Mouse (Mus musculus): ENCODE measurements at regions not wholly inside any gene's neighbourhood (a gene's known extent, or its start where the extent isn't known, plus 50 kb on each side); places are given as distances from the start of the nearest gene placed in this dataset.
A peak's percentile ranks its signal among the peaks of the same experiment; 100 is the strongest.

DNA sequence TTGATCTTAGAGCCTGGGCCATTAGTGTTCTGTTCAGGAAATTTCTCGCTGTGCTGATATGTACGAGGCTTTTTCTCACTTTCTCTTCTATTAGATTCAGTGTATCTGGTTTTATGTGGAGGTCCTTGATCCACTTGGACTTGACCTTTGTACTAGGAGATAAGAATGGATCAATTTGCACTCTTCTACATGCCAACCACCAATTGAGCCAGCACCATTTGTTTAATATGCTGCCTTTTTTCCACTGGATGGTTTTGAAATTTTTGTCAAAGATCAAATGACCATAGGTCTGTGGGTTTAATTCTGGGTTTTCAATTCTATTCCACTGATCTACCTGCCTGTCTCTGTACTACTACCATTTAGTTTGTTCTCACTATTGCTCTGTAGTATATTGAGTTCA is 640.8 kb upstream of the Ddx18 start:
- in situ Hi-C loops (cut with MboI; ENCODE audit: low sequenced_read_pairs in 2 of 2, unreplicated experiment in 2 of 2), result no loop called here
- H3K9me3 ChIP-seq (ENCODE audit: control insufficient read depth, insufficient read depth, low read depth, low read length), result no peaks in the 10 kb centered on the region
- H3K36me3 ChIP-seq (ENCODE audit: control insufficient read depth, insufficient read depth, low read length, poor library complexity, severe bottlenecking), result no peaks in the 10 kb centered on the region
- H3K4me1 ChIP-seq (ENCODE audit: control insufficient read depth in 2 of 2, insufficient read depth in 2 of 2, low read length in 2 of 2, poor library complexity in 1 of 2), result no peaks in the 10 kb centered on the region
- DNase-seq (ENCODE audit: low read depth, low spot score), result no peak
- H3K9ac ChIP-seq (ENCODE audit: insufficient read depth, low read depth, low read length, poor library complexity, severe bottlenecking), result no peak overlapping the region
- H3K4me3 ChIP-seq (ENCODE audit: insufficient read depth in 1 of 2, low read depth in 1 of 2, low read length in 2 of 2, poor library complexity in 1 of 2, severe bottlenecking in 1 of 2), result no peak overlapping the region
- no peak for TF ChIP-seq HCFC1 (IDR thresholded peaks at IDR 0.05; ENCODE audit: borderline replicate concordance, insufficient read depth, low read length)
- no peak for TF ChIP-seq MAFK (IDR thresholded peaks at IDR 0.05; ENCODE audit: insufficient read depth, low read depth, low read length)
- TF ChIP-seq CHD2 (IDR thresholded peaks at IDR 0.05; ENCODE audit: low read depth, low read length), result no peak
- no peak for TF ChIP-seq ZNF384 (IDR thresholded peaks at IDR 0.05; ENCODE audit: low read depth, low read length)
- TF ChIP-seq ZC3H11A (IDR thresholded peaks at IDR 0.05; ENCODE audit: borderline replicate concordance, low read depth, low read length), result no peak
- no peak overlapping the region for H3K27ac ChIP-seq (ENCODE audit: insufficient read depth, low read depth, low read length, poor library complexity, severe bottlenecking)

DNA sequence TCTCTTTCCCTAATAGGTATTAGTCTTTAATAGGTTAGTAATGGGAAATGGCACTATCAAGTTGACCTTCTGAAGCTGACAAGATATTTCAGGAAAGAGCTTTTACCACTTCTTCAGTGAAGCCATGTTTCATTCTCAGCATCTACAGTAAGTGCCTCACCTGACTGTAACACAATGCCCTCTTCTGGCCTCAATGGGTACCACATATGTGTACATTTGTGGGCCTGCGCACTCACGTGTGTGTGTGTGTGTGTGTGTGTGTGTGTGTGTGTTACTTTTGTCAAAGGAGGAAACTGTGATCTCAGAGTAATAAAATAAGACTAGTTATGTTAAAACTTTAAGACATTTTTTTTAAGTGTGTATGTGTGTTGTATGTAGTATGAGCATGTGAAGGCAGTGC is 601.8 kb upstream of the Ddx18 start:
- peak; percentile 1 for DNase-seq (ENCODE audit: low read depth, low spot score)
- TF ChIP-seq HCFC1 (IDR thresholded peaks at IDR 0.05; ENCODE audit: borderline replicate concordance, insufficient read depth, low read length), result no peak
- no peak for TF ChIP-seq CHD2 (IDR thresholded peaks at IDR 0.05; ENCODE audit: low read depth, low read length)
- no peak for TF ChIP-seq MAFK (IDR thresholded peaks at IDR 0.05; ENCODE audit: insufficient read depth, low read depth, low read length)
- no peak for TF ChIP-seq ZC3H11A (IDR thresholded peaks at IDR 0.05; ENCODE audit: borderline replicate concordance, low read depth, low read length)
- TF ChIP-seq ZNF384 (IDR thresholded peaks at IDR 0.05; ENCODE audit: low read depth, low read length), result no peak
- Histone ChIP-seq H3K4me3 (ENCODE audit: insufficient read depth in 1 of 2, low read depth in 1 of 2, low read length in 2 of 2, poor library complexity in 1 of 2, severe bottlenecking in 1 of 2) (no peak overlapping the region), H3K27ac (ENCODE audit: insufficient read depth, low read depth, low read length, poor library complexity, severe bottlenecking) (no peak overlapping the region), H3K9ac (ENCODE audit: insufficient read depth, low read depth, low read length, poor library complexity, severe bottlenecking) (no peak overlapping the region), H3K9me3 (ENCODE audit: control insufficient read depth, insufficient read depth, low read depth, low read length) (no peaks in the 10 kb centered on the region), H3K36me3 (ENCODE audit: control insufficient read depth, insufficient read depth, low read length, poor library complexity, severe bottlenecking) (no peaks in the 10 kb centered on the region), H3K4me1 (ENCODE audit: control insufficient read depth in 2 of 2, insufficient read depth in 2 of 2, low read length in 2 of 2, poor library complexity in 1 of 2) (no peaks in the 10 kb centered on the region)
- in situ Hi-C loops (cut with MboI; ENCODE audit: low sequenced_read_pairs in 2 of 2, unreplicated experiment in 2 of 2), result no loop called here

DNA sequence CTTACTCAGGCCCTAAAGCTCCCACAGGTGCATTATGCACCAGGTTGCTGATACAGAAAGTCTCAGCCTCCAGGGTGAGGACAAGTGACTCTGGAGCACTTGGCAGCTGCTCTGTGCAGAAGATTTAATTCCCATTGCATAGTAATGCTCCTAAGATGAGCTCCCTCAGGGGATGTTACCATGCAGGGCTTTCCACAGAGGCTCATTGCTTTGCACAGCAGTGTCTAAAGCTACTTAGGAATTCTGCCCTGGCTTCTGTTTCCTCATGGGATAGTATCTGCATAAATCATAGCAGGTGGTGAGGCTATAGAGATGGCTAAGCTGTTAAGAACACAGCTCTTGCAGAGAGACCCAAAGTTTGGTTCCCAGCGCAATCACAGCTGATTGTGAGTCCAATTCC is 594.0 kb upstream of the Ddx18 start:
- no peaks in the 10 kb centered on the region for H3K9me3 ChIP-seq (ENCODE audit: control insufficient read depth, insufficient read depth, low read depth, low read length)
- DNase-seq (ENCODE audit: low read depth, low spot score), result no peak

GRCm38 (mm10) chr1:122141362-122141761 is 573.6 kb upstream of the Ddx18 start:
- H3K4me3 ChIP-seq (ENCODE audit: insufficient read depth in 1 of 2, low read depth in 1 of 2, low read length in 2 of 2, poor library complexity in 1 of 2, severe bottlenecking in 1 of 2), result no peak overlapping the region
- H3K9me3 ChIP-seq (ENCODE audit: control insufficient read depth, insufficient read depth, low read depth, low read length), result no peaks in the 10 kb centered on the region
- no peaks in the 10 kb centered on the region for H3K4me1 ChIP-seq (ENCODE audit: control insufficient read depth in 2 of 2, insufficient read depth in 2 of 2, low read length in 2 of 2, poor library complexity in 1 of 2)
- DNase-seq (ENCODE audit: low read depth, low spot score), result no peak
- H3K9ac ChIP-seq (ENCODE audit: insufficient read depth, low read depth, low read length, poor library complexity, severe bottlenecking), result no peak overlapping the region
- in situ Hi-C loops (cut with MboI; ENCODE audit: low sequenced_read_pairs in 2 of 2, unreplicated experiment in 2 of 2), result no loop called here
- H3K27ac ChIP-seq (ENCODE audit: insufficient read depth, low read depth, low read length, poor library complexity, severe bottlenecking), result no peak overlapping the region
- no peaks in the 10 kb centered on the region for H3K36me3 ChIP-seq (ENCODE audit: control insufficient read depth, insufficient read depth, low read length, poor library complexity, severe bottlenecking)
- TF ChIP-seq ZC3H11A (IDR thresholded peaks at IDR 0.05; ENCODE audit: borderline replicate concordance, low read depth, low read length) (no peak), HCFC1 (IDR thresholded peaks at IDR 0.05; ENCODE audit: borderline replicate concordance, insufficient read depth, low read length) (no peak), MAFK (IDR thresholded peaks at IDR 0.05; ENCODE audit: insufficient read depth, low read depth, low read length) (no peak), CHD2 (IDR thresholded peaks at IDR 0.05; ENCODE audit: low read depth, low read length) (no peak), ZNF384 (IDR thresholded peaks at IDR 0.05; ENCODE audit: low read depth, low read length) (no peak)

More for the DNA sequence above, 594.0 kb upstream of the Ddx18 start:
- in situ Hi-C loops (cut with MboI; ENCODE audit: low sequenced_read_pairs in 2 of 2, unreplicated experiment in 2 of 2), result no loop called here
- H3K27ac ChIP-seq (ENCODE audit: insufficient read depth, low read depth, low read length, poor library complexity, severe bottlenecking), result no peak overlapping the region
- TF ChIP-seq HCFC1 (IDR thresholded peaks at IDR 0.05; ENCODE audit: borderline replicate concordance, insufficient read depth, low read length), result no peak
- no peak for TF ChIP-seq MAFK (IDR thresholded peaks at IDR 0.05; ENCODE audit: insufficient read depth, low read depth, low read length)
- TF ChIP-seq ZC3H11A (IDR thresholded peaks at IDR 0.05; ENCODE audit: borderline replicate concordance, low read depth, low read length), result no peak
- no peak for TF ChIP-seq ZNF384 (IDR thresholded peaks at IDR 0.05; ENCODE audit: low read depth, low read length)
- no peak for TF ChIP-seq CHD2 (IDR thresholded peaks at IDR 0.05; ENCODE audit: low read depth, low read length)
- no peak overlapping the region for H3K4me3 ChIP-seq (ENCODE audit: insufficient read depth in 1 of 2, low read depth in 1 of 2, low read length in 2 of 2, poor library complexity in 1 of 2, severe bottlenecking in 1 of 2)
- H3K4me1 ChIP-seq (ENCODE audit: control insufficient read depth in 2 of 2, insufficient read depth in 2 of 2, low read length in 2 of 2, poor library complexity in 1 of 2), result no peaks in the 10 kb centered on the region
- no peaks in the 10 kb centered on the region for H3K36me3 ChIP-seq (ENCODE audit: control insufficient read depth, insufficient read depth, low read length, poor library complexity, severe bottlenecking)
- H3K9ac ChIP-seq (ENCODE audit: insufficient read depth, low read depth, low read length, poor library complexity, severe bottlenecking), result no peak overlapping the region

GRCm38 (mm10) chr1:122123954-122124353 is 556.2 kb upstream of the Ddx18 start:
- no peak for DNase-seq (ENCODE audit: low read depth, low spot score)
- H3K9ac ChIP-seq (ENCODE audit: insufficient read depth, low read depth, low read length, poor library complexity, severe bottlenecking), result no peak overlapping the region
- in situ Hi-C loops (cut with MboI; ENCODE audit: low sequenced_read_pairs in 2 of 2, unreplicated experiment in 2 of 2), result no loop called here
- H3K36me3 ChIP-seq (ENCODE audit: control insufficient read depth, insufficient read depth, low read length, poor library complexity, severe bottlenecking), result no peaks in the 10 kb centered on the region
- no peak overlapping the region for H3K27ac ChIP-seq (ENCODE audit: insufficient read depth, low read depth, low read length, poor library complexity, severe bottlenecking)
- no peaks in the 10 kb centered on the region for H3K9me3 ChIP-seq (ENCODE audit: control insufficient read depth, insufficient read depth, low read depth, low read length)
- no peaks in the 10 kb centered on the region for H3K4me1 ChIP-seq (ENCODE audit: control insufficient read depth in 2 of 2, insufficient read depth in 2 of 2, low read length in 2 of 2, poor library complexity in 1 of 2)
- H3K4me3 ChIP-seq (ENCODE audit: insufficient read depth in 1 of 2, low read depth in 1 of 2, low read length in 2 of 2, poor library complexity in 1 of 2, severe bottlenecking in 1 of 2), result no peak overlapping the region
- TF ChIP-seq CHD2 (IDR thresholded peaks at IDR 0.05; ENCODE audit: low read depth, low read length) (no peak), ZNF384 (IDR thresholded peaks at IDR 0.05; ENCODE audit: low read depth, low read length) (no peak), HCFC1 (IDR thresholded peaks at IDR 0.05; ENCODE audit: borderline replicate concordance, insufficient read depth, low read length) (no peak), MAFK (IDR thresholded peaks at IDR 0.05; ENCODE audit: insufficient read depth, low read depth, low read length) (no peak), ZC3H11A (IDR thresholded peaks at IDR 0.05; ENCODE audit: borderline replicate concordance, low read depth, low read length) (no peak)

Measured in ES-E14 (cell line).